Mouse (Mus musculus) urinary bladder, postnatal 10 days (tissue): ENCODE results near the gene Tpp2.
"Not testable (repeated sequence)": the region's sequence is repeated elsewhere in the genome, so short reads cannot be mapped to it uniquely, and the experiment has no call there.

ENCODE experiments used
- DNase-seq: peaks from one replicate; pipeline ENCODE4 v3.0.0; 2022; ENCODE audit warnings: low spot score

Gene Tpp2

GRCm38 (mm10) chr1:44019934-44020333, 86.5 kb downstream of the Tpp2 start, which contains the start of gene Mettl21c:
Mettl21c (minus strand) TSS chr1:44020034.
- DNase-seq: no peak

- DNase-seq: no peak
Observed at GRCm38 (mm10) chr1:44022656-44023055, 89.2 kb downstream of the Tpp2 start.

- no peak for DNase-seq
Observed at GRCm38 (mm10) chr1:44027651-44028050, 94.2 kb downstream of the Tpp2 start.

- no peak for DNase-seq
Observed at GRCm38 (mm10) chr1:44032213-44032612, 98.8 kb downstream of the Tpp2 start.

GRCm38 (mm10) chr1:44032948-44033347, 99.5 kb downstream of the Tpp2 start:
- no peak for DNase-seq

GRCm38 (mm10) chr1:44041797-44042554, 108.5 kb downstream of the Tpp2 start:
- no peak for DNase-seq

- DNase-seq: no peak
Observed at GRCm38 (mm10) chr1:44042555-44042915, 109.1 kb downstream of the Tpp2 start.

- not testable (repeated sequence) for DNase-seq
Observed at GRCm38 (mm10) chr1:44045689-44046088, 112.2 kb downstream of the Tpp2 start.

GRCm38 (mm10) chr1:44046556-44046955, 113.1 kb downstream of the Tpp2 start:
- DNase-seq: no peak
